Mouse (Mus musculus) thymus, adult 2 months (tissue): Measurements from ENCODE around the gene Slc35a3.

Experiments used
- CTCF ChIP-seq: fragments of 200-500 bp; IDR thresholded peaks from 2 replicates; pipeline ENCODE4 v1.5.1; 2012; ENCODE audit warnings: mild to moderate bottlenecking, control low read depth, low read length, moderate library complexity, borderline replicate concordance; ENCODE audit not compliant: control insufficient read depth, poor library complexity, insufficient read depth; ENCODE audit errors: extremely low read depth
- POLR2A ChIP-seq: fragments of 200-500 bp; IDR thresholded peaks from 2 replicates; pipeline ENCODE4 v1.6.1; 2012; ENCODE audit warnings: mild to moderate bottlenecking, low read length, control low read depth, moderate library complexity; ENCODE audit not compliant: control insufficient read depth, poor library complexity, insufficient read depth; ENCODE audit errors: extremely low read depth

GRCm38 (mm10) chr3:116634853-116635252 lies 77.8 kb downstream of the Slc35a3 start:
- TF ChIP-seq POLR2A (no peak), CTCF (no peak)
